Mouse (Mus musculus): ENCODE measurements around the gene Zfand4. TPM values are rescaled to one million over a fixed set of nuclear protein-coding genes. Genes with fewer than 3 reads are reported as not detected.
"Not testable (repeated sequence)": the region's sequence is repeated elsewhere in the genome, so short reads cannot be mapped to it uniquely, and the experiment has no call there.

Zfand4 gene
- under 1 TPM; 0.52 to 0.97 TPM for polyA plus RNA-seq (2017; shearing (Covaris generic))

DNA sequence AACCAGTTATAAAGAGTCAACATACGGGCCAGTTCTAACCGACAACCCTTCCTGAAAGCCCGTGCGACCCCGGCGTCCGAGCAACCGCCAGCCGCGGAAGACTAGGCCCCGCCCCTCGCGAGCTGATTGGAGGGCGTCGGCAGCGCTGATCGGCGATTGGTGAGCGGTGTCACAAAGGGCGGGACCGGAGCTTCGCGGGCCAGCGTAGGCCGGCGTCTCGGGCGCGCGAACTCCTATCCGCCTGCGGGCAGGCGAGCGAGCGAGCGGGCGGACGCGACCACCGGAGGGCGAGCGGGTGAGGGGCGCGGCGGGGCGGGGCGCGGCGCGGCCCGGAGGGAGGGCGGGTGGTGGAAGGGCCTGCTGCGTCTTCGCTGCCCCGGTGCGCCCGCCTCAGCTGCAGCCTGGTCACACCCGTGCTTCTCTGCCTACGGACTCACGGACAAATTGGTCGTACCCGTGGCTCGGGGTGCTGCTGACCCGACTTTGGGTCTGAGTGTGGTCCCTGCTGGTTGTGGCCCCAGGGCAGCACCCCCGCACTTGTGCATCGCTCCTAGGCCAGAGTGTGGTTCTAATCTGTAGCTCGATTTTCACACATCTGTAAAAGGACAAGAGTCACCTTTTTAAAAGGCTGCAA lies at the start of gene Zfand4:
TSS of gene Zfand4 (plus strand) at position 205 of the 634 bp plus-strand sequence.
- peak; percentile 97 for ATAC-seq

GRCm38 (mm10) chr6:116227767-116228166 lies 36.3 kb upstream of the Zfand4 start:
- ATAC-seq: no peak

- ATAC-seq: peak; percentile 90
Observed at GRCm38 (mm10) chr6:116228785-116229525, 35.1 kb upstream of the Zfand4 start.

DNA sequence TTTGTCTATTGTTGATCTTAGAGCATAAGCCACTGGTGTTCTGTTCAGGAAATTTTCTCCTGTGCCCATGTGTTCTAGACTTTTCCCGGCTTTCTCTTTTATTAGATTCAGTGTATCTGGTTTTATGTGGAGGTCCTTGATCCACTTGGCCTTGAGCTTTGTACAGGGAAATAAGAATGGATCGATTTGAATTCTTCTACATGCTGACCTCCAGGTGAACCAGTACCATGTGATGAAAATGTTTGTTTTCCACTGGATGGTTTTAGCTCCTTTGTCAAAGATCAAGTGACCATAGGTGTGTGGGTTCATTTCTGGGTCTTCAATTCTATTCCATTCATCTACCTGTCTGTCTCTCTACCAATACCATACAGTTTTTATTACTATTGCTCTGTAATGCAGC lies 29.2 kb upstream of the Zfand4 start:
- ATAC-seq: not testable (repeated sequence)

DNA sequence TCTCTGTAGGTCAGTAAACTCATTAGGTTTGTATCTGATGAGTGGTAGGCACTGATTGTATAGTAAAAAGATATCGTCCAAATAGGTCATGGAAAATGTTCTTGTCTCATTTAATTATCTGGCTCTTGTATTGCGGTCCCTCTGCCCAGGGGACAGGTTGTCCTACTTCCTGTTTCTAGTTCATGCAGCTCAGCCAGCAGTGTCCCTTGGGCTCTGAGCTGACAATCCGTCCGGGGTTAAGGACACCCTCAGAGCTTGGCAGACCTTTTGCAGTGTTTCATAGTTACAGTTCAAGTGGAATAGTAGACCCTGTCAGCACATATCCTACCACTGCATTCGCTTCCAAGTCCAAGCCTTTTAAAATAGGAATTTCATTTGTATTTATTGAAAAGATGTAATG lies 28.7 kb upstream of the Zfand4 start:
- no peak for ATAC-seq

GRCm38 (mm10) chr6:116238083-116238482 lies 25.9 kb upstream of the Zfand4 start:
- no peak for ATAC-seq

GRCm38 (mm10) chr6:116240371-116240770 lies 23.7 kb upstream of the Zfand4 start:
- no peak for ATAC-seq

- ATAC-seq: no peak
Observed at GRCm38 (mm10) chr6:116259649-116260048, 4.4 kb upstream of the Zfand4 start.

DNA sequence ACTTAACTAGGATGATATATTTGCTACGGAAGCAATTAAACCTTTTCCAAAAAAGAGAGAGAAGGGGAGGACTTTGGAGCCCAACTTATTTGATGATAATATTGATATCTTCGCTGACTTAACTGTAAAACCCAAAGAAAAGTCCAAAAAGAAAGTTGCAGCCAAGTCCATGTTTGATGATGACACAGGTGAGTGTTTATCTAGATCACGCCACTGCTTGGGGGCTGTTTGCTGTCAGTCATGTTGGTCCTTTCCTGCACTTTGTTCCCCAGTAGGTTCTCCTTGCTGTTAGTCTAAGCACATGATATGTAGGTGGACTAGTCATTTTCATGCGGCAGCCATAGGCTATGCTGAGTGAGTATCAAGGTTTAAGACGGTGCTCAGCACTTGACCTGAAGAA lies 3.5 kb upstream of the Zfand4 start:
- ATAC-seq: no peak

- no peak for ATAC-seq
Observed at GRCm38 (mm10) chr6:116262824-116263223, 1.2 kb upstream of the Zfand4 start.

DNA sequence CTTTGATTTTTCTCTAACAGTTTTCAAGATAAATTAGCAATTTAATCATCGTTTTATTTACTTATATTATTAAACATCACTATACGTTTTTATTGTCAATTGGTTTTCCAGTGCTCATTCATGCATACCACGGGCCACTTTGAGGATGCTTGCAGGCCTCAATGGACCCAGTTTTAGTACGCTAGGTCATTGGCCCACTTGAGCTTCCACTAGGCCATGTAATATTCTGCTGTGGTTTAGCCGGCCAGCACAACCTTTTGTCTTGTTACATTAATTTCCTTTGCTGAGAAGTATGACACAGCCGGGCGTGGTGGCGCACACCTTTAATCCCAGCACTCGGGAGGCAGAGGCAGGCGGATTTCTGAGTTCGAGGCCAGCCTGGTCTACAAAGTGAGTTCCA lies 814 bp downstream of the Zfand4 start:
- ATAC-seq: no peak

DNA sequence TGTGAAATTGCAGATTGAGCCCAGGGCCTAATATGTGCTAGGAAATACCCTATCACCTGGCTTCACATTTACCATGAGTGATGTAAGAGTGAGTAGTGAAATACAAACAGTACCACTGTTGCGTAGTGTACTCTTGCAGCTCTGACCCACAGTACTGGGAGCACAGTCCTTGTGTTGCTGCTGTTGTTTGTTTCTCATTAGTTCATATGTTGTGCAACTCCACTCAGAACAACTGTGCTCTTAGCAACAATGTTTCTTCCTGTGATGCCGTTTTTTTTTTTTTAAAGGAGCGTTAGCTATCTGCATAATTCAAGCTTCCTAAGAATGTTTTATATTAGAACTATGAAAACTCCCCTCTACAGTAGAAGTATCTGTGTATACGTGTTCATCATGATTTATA lies 1.6 kb downstream of the Zfand4 start:
- ATAC-seq: no peak

GRCm38 (mm10) chr6:116266273-116267109 lies 2.5 kb downstream of the Zfand4 start:
- ATAC-seq: no peak

- ATAC-seq: no peak
Observed at GRCm38 (mm10) chr6:116267110-116267423, 3.0 kb downstream of the Zfand4 start.

DNA sequence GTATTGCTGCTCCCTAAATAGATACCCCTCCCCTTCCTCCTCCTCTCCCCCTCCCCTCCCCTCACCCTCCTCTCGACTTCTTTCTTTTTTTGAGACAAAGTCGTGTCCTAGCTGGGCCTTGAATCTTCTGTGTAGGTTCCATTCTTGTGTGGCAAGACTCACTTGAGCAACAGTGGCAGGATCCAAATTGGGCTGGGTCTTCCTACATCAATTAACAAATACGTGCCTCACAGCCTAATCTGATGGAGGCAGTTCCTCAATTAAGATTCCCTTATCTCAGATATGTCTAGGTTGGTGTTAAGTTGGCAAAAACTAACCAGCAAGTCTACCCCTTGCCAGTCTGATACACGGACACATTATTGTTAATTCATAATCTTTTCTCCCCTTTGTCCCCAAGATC lies 11.7 kb downstream of the Zfand4 start:
- no peak for ATAC-seq

- no peak for ATAC-seq
Observed at GRCm38 (mm10) chr6:116278679-116279317, 14.8 kb downstream of the Zfand4 start.

DNA sequence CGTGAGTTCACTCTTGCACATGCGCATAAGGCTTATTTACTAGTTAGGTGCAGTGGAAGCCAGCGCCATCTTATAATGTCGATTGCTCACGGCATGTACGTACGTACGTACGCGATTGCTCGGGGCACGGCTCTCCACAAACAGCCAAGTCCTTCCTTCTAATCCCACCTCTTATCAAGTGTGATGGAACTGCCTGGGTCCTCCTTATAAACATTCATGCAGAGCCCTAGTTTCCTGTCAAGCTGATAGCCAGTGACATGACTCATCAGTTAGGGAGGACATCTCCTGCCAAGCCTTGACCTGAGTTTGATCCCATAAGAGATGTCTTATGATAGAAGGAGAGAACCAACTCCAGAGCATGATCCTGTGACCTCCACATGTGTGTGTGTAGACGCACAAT lies 17.0 kb downstream of the Zfand4 start:
- no peak for ATAC-seq

- ATAC-seq: peak; percentile 34
Observed at GRCm38 (mm10) chr6:116282546-116282945, 18.5 kb downstream of the Zfand4 start.

GRCm38 (mm10) chr6:116283280-116283679 lies 19.3 kb downstream of the Zfand4 start:
- ATAC-seq: no peak

DNA sequence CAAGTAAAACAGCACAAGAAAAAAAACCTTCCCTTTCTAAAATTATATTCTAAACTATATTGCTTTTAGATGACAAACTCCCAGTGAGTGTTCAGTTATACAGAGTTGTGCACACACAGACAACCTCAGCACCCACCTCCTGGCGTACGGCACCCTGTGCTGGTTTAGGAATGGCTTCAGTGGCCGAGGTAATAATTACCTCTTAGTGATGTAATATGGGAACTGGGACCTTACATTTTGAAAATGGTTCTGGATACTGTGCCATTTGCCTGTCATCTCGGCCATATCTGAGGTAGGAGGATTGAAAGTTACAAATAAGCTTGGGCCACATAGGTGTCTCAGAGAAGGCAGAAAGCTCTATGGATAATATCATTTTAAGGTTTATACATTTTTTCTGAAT lies 22.3 kb downstream of the Zfand4 start:
- no peak for ATAC-seq

- no peak for ATAC-seq
Observed at GRCm38 (mm10) chr6:116286870-116287575, 23.0 kb downstream of the Zfand4 start.

DNA sequence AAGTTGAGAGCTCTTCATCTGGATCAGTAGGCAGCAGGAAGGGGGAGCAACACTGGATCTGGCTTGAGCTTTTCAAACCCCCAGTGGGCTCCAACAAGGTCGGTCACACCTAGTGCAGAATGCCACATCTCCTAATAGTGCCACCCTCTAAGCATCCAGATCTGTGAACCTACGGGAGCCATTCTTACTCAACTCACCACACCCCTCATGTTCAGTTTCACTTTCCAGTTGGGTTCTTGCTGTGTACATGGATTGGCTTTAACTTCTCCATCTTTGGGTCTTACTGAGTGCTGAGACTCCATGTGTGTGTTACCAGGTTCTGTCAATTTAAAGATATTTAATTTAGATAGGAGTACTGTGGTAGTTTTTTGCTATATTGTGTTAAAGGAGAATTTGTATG lies 47.4 kb downstream of the Zfand4 start:
- no peak for ATAC-seq

Measured in CD4-positive, CD25-positive, alpha-beta regulatory T cell, adult 4 months (primary cell).